Mouse (Mus musculus) C2C12 (cell line): ENCODE measurements around the gene Plekhg2. TPM values are rescaled to one million over a fixed set of nuclear protein-coding genes. Genes with fewer than 3 reads are reported as not detected.
A peak's percentile ranks its signal among the peaks of the same experiment; 100 is the strongest.

Source experiments
- H3K27me3 ChIP-seq: one replicate; pipeline ENCODE4 v1.6.1; 2011; ENCODE audit not compliant: control insufficient read depth, insufficient read depth, insufficient read length
- H3K36me3 ChIP-seq: one replicate; pipeline ENCODE4 v1.6.1; 2011; ENCODE audit not compliant: control insufficient read depth, insufficient read depth
- H3K4me3 ChIP-seq: one replicate; pipeline ENCODE4 v1.5.1; 2011; ENCODE audit warnings: mild to moderate bottlenecking, control low read depth; ENCODE audit not compliant: poor library complexity, insufficient read depth, severe bottlenecking
- H3K79me2 ChIP-seq: one replicate; pipeline ENCODE4 v1.6.1; 2011; ENCODE audit not compliant: control insufficient read depth, insufficient read depth
- H3K79me3 ChIP-seq: one replicate; pipeline ENCODE4 v1.6.1; 2011; ENCODE audit warnings: low read depth, control low read depth
- H3ac ChIP-seq: one replicate; pipeline ENCODE3; 2011; ENCODE audit warnings: low read depth; ENCODE audit not compliant: control insufficient read depth, insufficient read length
- CEBPB ChIP-seq: IDR thresholded peaks from one replicate; pipeline ENCODE4 v1.6.1; 2011; ENCODE audit warnings: low read depth, mild to moderate bottlenecking, control low read depth, moderate library complexity
- CTCF ChIP-seq: IDR thresholded peaks from one replicate; pipeline ENCODE4 v1.5.1; 2011; ENCODE audit not compliant: control insufficient read depth, insufficient read depth, insufficient read length
- FOSL1 ChIP-seq: IDR thresholded peaks from one replicate; pipeline ENCODE4 v1.8.0; 2011; ENCODE audit warnings: mild to moderate bottlenecking, low read length; ENCODE audit not compliant: poor library complexity, insufficient read depth, severe bottlenecking
- MAX ChIP-seq: IDR thresholded peaks from one replicate; pipeline ENCODE4 v1.6.1; 2011; ENCODE audit warnings: mild to moderate bottlenecking, control low read depth
- MYOD1 ChIP-seq: IDR thresholded peaks from one replicate; pipeline ENCODE4 v1.6.1; 2011; ENCODE audit warnings: low read depth; ENCODE audit not compliant: control insufficient read depth, insufficient read length
- MYOG ChIP-seq: IDR thresholded peaks from one replicate; pipeline ENCODE4 v1.6.1; 2011; ENCODE audit not compliant: control insufficient read depth, insufficient read length; ENCODE audit errors: extremely low read depth
- USF1 ChIP-seq: IDR thresholded peaks from one replicate; pipeline ENCODE4 v1.6.1; 2011; ENCODE audit warnings: low read depth, mild to moderate bottlenecking, control low read depth, moderate library complexity
- polyA plus RNA-seq: library from polyadenylated mRNA; unstranded; fragments of >200 nt; fragmentation: generic; extraction: Trizol; gene quantifications from one replicate; pipeline ENCODE4 v1.2.1, GENCODE M21; 2012; ENCODE audit warnings: missing spikeins

The Plekhg2 gene
- polyA plus RNA-seq, 1 experiment: 29.0 TPM

DNA sequence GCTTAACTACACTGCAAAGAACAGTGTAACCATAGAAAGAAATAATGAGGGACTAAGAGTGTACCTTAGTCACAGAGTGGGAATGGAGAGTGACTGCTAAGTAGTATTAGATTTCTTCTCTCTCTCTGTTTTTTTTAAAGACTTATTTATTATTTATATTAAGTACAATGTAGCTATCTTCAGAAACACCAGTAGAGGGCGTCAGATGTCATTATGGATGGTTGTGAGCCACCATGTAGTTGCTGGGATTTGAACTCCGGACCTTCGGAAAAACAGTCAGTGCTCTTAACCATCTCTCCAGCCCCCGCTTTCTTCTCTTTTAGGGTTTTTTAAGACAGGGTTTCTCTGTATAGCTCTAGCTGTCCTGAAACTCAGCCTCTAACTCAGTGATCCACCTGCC is 45.9 kb downstream of the Plekhg2 start:
- peaks cover 4% of the 10 kb centered on the region for H3K79me2 ChIP-seq
- no peaks in the 10 kb centered on the region for H3K79me3 ChIP-seq
- H3K4me3 ChIP-seq: no peak overlapping the region
- no peak overlapping the region for H3ac ChIP-seq
- H3K27me3 ChIP-seq: no peaks in the 10 kb centered on the region
- H3K36me3 ChIP-seq: peaks cover 72% of the 10 kb centered on the region
- TF ChIP-seq MAX: no peak
- no peak for TF ChIP-seq MYOD1
- no peak for TF ChIP-seq FOSL1
- TF ChIP-seq USF1: no peak
- TF ChIP-seq MYOG: no peak
- no peak for TF ChIP-seq CEBPB
- TF ChIP-seq CTCF: no peak

DNA sequence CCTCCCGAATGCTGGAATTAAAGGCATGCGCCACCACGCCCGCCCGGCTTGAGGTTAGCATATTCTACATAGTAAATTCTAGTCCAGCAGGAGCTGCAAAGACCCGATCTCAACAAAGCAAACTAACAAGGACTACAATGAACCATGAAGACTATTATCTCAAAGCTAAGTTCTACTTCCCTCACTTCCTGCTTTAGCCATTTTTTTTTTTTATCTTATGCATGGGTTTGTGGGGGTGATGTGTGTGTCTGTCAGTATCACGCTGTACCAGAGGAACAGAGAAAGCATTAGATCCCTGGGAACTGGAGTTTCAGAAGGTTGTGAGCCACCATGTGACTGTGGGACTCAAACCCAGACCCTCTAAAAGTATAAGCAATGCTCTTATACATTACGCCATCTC is 47.1 kb downstream of the Plekhg2 start:
- no peak overlapping the region for H3ac ChIP-seq
- H3K27me3 ChIP-seq: no peaks in the 10 kb centered on the region
- peaks cover 71% of the 10 kb centered on the region for H3K36me3 ChIP-seq

DNA sequence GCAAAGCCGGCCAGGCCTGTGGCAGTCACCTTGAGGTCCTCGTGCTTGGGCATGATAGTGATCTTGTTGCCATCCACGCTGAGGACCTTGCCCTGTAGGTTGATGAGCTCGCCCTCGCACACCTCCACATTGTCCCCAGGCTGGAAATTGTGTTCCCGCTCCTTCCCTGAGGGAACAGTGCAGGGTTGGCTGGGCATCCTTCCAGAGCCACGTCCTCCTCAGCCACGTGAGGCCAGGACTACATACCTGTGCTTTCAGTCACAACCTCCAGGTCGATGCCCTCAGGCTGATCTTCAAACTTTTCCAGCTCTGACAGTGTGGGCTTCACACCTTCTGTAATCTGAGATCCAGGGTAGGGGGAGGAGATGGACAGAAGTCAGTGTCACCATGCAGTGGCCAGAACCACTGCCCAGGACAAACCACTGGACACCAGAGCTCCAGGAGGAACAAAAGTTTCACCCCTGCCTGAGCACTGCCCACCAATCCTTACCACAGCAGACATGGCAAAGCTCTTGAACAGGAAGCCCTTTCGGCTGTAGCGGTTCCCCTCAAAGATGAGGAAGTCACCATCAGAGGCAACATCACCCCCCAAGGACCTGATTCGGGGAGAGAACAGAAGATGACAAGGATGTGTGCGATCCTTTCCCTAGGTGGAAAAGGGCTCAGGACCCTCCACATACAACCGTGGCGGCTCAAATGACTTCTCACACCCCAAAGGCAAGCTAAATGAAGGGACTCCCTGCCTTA is 50.3 kb downstream of the Plekhg2 start:
- H3K79me3 ChIP-seq: no peaks in the 10 kb centered on the region
- H3ac ChIP-seq: no peak overlapping the region
- no peak overlapping the region for H3K4me3 ChIP-seq
- TF ChIP-seq MAX (no peak), MYOG (no peak), FOSL1 (no peak), CEBPB (no peak), CTCF (no peak), MYOD1 (no peak), USF1 (no peak)
- no peaks in the 10 kb centered on the region for H3K79me2 ChIP-seq
- peaks cover 88% of the 10 kb centered on the region for H3K36me3 ChIP-seq
- H3K27me3 ChIP-seq: no peaks in the 10 kb centered on the region

More for the DNA sequence above, 47.1 kb downstream of the Plekhg2 start:
- Histone ChIP-seq H3K79me2 (no peaks in the 10 kb centered on the region), H3K4me3 (no peak overlapping the region), H3K79me3 (no peaks in the 10 kb centered on the region)
- TF ChIP-seq FOSL1 (no peak), CTCF (no peak), MYOD1 (no peak)

DNA sequence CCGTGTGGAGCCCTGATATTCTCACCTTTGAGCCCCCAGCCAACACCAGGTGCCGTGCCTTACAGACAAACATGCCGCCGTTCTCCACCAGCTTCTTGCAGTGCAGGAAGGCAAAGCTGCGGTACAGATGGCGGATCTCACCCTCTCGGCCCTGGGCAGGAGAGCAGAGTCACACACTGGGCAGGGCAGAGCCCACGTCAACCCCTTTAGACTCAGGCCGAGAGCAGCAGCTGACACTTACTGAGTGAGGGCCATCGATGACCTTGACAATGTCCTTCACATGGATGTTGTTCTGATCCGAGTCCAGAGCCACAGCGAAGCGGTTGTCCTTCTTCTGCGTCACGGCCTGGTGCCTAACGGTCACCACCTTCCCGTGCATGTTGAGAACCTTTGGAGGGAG is 53.7 kb downstream of the Plekhg2 start:
- Histone ChIP-seq H3K79me3 (no peaks in the 10 kb centered on the region), H3K79me2 (no peaks in the 10 kb centered on the region), H3K4me3 (no peak overlapping the region), H3ac (no peak overlapping the region), H3K36me3 (peaks cover 92% of the 10 kb centered on the region), H3K27me3 (no peaks in the 10 kb centered on the region)
- TF ChIP-seq FOSL1 (no peak), CEBPB (no peak), CTCF (no peak), MAX (no peak), MYOG (no peak), USF1 (no peak), MYOD1 (no peak)

DNA sequence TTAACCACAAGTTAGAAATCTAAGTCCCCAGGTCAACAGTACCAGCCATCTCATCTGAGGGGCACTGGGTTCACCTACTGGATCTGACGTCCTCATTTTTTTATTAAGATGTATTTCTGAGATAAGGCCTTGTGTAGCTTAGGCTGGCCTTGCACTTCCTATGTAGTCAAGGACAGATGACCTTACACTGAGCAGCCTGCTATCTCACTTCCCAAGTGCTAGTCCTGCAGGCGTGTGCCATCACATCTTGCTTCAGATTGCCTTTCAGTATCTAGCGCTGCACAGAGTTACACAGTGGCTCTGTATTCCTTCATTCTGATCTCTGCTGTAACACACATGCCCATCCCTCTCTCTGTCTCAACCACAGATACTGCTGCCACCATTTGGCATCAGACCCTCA is 54.4 kb downstream of the Plekhg2 start:
- Histone ChIP-seq H3K4me3 (no peak overlapping the region), H3K36me3 (peaks cover 86% of the 10 kb centered on the region), H3K79me2 (no peaks in the 10 kb centered on the region), H3K79me3 (no peaks in the 10 kb centered on the region), H3K27me3 (no peaks in the 10 kb centered on the region), H3ac (no peak overlapping the region)
- no peak for TF ChIP-seq CTCF
- TF ChIP-seq MYOD1: no peak
- TF ChIP-seq MAX: no peak

DNA sequence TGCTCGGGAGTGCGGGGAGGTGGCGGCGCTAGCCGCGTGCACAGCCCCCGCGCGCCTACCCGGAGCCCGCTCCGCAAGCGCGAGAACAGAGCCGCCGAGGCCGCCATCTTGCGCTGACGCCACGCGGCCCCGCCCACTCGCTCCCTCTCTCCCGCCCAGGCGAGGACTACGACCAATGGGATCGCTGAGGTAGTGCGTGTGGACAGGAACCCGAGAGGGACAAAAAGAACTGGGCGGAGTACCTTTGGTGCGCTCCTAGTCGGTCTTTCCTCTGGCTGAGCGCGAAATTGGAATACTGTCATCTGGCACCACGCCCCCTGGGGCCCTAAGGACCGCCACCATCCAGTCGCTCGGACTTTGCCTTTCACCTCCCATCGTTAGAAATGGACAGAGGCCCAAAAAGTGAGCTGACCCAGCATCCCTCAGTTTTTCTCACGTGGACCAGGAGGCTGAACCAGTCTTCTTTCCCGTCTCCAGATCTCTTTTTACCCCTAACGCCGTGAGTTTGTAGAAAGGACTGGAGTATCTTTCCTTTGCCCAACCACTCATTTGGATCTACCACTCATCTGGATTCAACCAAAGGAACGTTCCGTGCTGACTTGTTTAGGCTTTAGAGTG is 60.4 kb downstream of the Plekhg2 start, which contains the start of gene Timm50:
Gene Timm50 (minus strand): TSS at position 147 of the 618 bp plus-strand sequence.
- Histone ChIP-seq H3K27me3 (no peaks in the 10 kb centered on the region), H3ac (peak within 1 kb of the TSS; percentile 66), H3K4me3 (peak within 1 kb of the TSS; percentile 84), H3K36me3 (peaks cover 47% of the 10 kb centered on the region), H3K79me3 (peaks cover 8% of the 10 kb centered on the region), H3K79me2 (peaks cover 20% of the 10 kb centered on the region)
- TF ChIP-seq MAX: peak; percentile 66
- TF ChIP-seq MYOG: no peak
- TF ChIP-seq USF1: no peak
- TF ChIP-seq MYOD1: no peak
